Mouse (Mus musculus): ENCODE measurements around the gene Sumf1.

Gene Sumf1

GRCm38 (mm10) chr6:108148435-108148834 lies 36.9 kb downstream of the Sumf1 start:
- DNase-seq (ENCODE audit: low read depth, low spot score), result no peak

- DNase-seq (ENCODE audit: low read depth, low spot score), result no peak
Measured at GRCm38 (mm10) chr6:108146637-108147036, 38.7 kb downstream of the Sumf1 start.

GRCm38 (mm10) chr6:108145941-108146588 lies 39.3 kb downstream of the Sumf1 start:
- peak; percentile 55 for DNase-seq (ENCODE audit: low read depth, low spot score)

DNA sequence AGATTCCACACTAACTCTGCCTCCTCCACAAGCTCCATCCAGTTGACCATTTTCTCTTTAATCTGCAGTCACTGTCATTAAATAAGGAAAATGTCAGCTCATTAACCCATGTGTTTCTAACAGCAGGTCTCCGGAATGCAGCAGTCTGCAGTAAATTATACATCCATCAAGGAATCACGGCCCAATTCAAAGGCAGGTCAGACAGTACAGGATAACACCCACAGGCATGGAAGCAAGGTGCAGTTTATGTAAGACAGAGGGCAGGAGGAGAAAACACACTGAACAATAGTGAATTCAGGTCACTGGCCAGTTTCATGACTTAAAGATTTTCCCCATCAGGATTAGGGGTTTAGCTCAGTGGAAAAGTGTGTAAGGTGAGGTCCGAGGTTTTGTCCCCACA lies 40.1 kb downstream of the Sumf1 start:
- no peak for DNase-seq (ENCODE audit: low read depth, low spot score)

GRCm38 (mm10) chr6:108142796-108143195 lies 42.6 kb downstream of the Sumf1 start:
- peak; percentile 79 for DNase-seq (ENCODE audit: low read depth, low spot score)

DNA sequence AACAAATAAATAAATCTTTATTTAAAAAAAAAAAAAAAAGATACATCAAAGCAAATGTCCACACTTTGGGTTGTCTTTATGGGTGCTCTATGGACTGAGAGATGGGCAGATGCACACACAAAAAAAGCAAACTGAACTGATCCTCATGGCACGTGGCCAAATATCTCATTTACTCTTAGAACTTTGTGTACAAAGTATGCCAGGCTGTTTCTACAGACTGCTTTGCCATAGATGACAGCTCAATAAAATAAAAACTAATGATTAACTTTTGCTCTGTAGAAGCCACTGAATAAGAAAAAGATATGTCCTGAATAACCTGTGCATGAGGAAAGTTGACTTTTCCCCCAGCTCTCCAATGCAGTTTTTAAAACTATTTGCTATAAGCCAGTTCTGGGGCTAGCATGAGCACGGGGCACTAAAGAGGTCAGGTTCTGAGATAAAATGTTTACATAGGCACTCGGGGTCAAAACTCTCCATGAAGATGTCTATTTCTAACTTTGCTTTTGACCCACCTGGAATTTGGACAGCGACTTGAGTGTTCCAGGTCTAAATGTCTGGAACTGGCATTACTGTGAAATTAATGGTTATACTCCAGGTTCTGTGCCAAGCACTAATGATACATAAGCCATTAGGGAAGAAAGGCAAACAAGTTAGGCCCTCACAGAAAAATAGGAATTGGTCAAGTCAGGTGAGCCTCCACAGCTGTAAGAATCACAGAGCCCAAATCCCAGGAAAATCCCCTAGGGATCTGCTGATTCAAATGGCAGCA lies 44.5 kb downstream of the Sumf1 start:
- DNase-seq (ENCODE audit: low read depth, low spot score), result no peak

DNA sequence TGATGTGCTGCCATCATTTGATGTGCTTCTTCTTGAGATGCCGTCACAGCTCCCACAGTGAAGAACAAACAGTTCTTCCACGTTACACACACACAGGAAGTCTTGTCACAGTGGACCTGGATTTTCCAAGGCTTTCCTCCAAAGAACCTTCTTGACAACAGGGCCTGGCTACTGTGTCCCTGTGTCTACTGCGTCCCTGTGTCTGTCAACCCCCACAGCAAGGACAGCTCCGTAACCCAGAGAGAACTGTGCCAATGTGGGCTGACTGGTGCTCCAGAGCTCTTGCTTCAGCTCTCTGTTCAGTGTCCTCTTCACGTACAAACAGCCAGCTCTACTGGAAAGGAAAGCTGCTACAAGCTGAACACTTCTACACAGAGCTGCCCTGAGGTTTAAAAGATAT lies 48.4 kb downstream of the Sumf1 start:
- DNase-seq (ENCODE audit: low read depth, low spot score), result no peak

DNA sequence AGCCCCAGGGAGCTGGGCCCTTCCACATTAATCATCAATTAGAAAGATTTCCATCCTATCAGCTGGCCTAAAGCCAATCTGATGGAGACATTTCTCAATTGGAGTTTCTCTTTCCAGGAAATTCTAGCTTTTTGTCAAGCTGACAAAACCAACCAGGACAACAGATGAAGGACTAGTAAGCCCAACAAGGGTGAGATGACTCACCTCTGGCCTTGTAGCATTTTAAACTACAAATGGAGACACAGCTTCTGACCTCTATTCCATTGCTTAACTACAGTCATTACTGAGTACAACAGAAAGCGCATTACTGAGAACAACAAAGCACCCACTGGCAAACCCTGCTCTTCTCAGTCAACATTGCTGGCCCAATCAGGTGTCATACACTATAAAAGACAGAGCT lies 49.1 kb downstream of the Sumf1 start:
- no peak for DNase-seq (ENCODE audit: low read depth, low spot score)

- peak; percentile 70 for DNase-seq (ENCODE audit: low read depth, low spot score)
Measured at GRCm38 (mm10) chr6:108132268-108132935, 53.0 kb downstream of the Sumf1 start.

- peak; percentile 82 for DNase-seq (ENCODE audit: low read depth, low spot score)
Measured at GRCm38 (mm10) chr6:108130718-108131117, 54.7 kb downstream of the Sumf1 start.

- DNase-seq (ENCODE audit: low read depth, low spot score), result peak; percentile 29
Measured at GRCm38 (mm10) chr6:108126631-108127030, 58.8 kb downstream of the Sumf1 start.

GRCm38 (mm10) chr6:108125474-108125873 lies 59.9 kb downstream of the Sumf1 start:
- no peak for DNase-seq (ENCODE audit: low read depth, low spot score)

DNA sequence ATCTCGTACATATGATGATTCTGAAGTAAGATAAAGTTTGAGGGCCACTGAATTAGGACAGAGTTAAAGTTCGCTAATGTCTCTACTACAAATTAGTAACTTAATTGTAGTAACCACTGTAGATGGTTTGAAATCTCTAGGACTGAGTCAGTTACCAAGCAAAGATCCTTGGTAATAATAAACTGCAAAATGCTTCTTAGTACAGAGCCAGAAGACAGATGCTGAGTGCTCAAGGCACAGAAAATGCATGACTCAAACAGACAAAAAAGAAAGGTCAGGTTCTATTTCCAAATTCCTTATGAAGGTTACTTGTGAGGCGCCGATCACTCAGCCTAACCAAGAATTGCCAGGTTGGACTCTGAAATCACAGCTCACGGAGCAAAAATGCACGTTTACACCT lies 67.5 kb downstream of the Sumf1 start:
- peak; percentile 28 for DNase-seq (ENCODE audit: low read depth, low spot score)

DNA sequence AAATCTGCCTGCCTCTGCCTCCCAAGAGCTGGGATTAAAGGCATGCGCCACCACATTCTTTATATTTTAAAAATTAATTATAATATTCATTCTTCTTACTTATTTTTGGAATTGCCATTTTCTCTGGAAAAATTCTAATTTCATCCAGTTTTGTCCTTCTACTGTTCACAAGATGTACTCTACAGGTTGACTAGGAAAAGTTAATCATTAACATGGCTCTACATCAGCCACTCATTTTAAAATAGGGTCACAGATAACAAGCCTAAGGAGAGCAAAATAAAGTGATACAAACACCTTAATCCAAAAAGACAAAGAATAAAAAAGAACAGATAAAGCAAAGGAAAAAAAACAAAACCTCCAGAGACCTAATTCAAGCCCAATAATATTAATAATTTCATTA lies 70.4 kb downstream of the Sumf1 start:
- no peak for DNase-seq (ENCODE audit: low read depth, low spot score)

- DNase-seq (ENCODE audit: low read depth, low spot score), result no peak
Measured at GRCm38 (mm10) chr6:108111693-108112092, 73.7 kb downstream of the Sumf1 start.

GRCm38 (mm10) chr6:108110336-108110735 lies 75.0 kb downstream of the Sumf1 start:
- DNase-seq (ENCODE audit: low read depth, low spot score), result peak; percentile 65

DNA sequence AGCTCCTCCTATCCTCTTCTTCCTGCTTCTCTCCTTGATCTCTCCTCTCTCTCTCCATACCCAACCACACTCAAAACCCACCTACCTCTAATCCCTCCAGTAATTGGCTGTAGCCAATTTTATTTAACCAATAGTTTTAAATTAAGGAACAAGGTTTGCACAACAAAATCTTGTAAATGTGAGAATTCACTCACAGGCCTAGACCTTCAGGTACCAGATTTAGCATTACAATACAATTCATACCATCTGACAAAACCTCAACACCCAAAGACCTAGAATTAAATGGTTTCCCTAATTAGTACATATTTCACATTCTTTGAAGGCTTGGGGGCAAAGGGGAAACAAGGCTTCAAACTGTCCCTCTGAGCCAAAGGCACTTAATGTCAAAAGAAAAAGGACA lies 78.0 kb downstream of the Sumf1 start:
- DNase-seq (ENCODE audit: low read depth, low spot score), result no peak

- no peak for DNase-seq (ENCODE audit: low read depth, low spot score)
Measured at GRCm38 (mm10) chr6:108101936-108102830, 83.2 kb downstream of the Sumf1 start.

- DNase-seq (ENCODE audit: low read depth, low spot score), result no peak
Measured at GRCm38 (mm10) chr6:108098846-108099217, 86.5 kb downstream of the Sumf1 start.

DNA sequence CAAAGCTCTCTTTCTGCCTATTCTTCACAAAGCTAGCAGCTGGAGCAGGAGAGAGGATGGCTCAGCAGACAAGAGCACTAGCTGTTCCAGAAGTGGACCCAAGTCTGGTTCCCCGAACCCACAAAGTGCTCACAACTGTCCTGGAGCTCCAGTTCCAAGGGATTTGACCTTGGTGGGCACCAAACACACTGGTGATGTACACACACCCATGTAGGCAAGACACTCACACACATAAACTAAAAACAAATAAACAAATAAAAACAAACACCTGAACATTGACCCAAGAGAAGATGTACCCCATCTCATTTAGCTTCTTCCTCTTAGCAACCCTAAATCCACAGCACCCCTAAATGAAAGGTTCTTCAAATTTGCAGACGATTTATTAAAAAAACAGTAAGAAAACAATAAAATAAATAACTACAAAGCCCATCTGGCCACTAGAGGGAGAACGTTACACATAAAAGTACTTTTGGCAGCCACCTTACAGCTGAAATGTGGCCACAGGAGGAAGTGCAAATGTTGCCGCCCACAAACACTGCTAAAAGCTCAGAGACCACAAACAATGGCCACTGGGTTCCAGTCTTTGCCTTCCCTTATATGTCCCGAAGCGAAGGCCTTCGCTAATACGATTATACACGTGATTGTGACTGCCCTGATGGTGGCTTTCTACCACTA lies 87.1 kb downstream of the Sumf1 start:
- peak; percentile 80 for DNase-seq (ENCODE audit: low read depth, low spot score)

DNA sequence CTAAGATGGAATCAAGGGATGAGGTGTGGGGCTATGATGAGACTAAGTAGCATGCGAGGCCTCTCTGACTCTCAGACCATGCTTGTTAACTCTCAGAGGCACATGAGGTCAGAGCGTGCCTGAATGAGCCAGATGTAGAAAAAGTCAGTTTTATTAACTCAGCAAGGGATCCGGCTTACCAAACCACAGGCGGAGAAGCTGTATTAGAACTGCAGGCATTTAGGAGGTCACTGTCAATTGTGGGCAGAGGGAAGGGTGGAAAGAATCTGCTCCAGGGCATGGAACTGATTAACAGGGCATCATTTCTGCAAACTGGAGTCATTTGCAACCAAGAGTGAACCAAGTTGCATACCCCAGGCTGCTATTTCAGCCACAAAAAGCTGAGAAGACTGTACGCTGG lies 89.9 kb downstream of the Sumf1 start:
- no peak for DNase-seq (ENCODE audit: low read depth, low spot score)
